Mouse (Mus musculus): ENCODE results near the gene Plvap.
"Not testable (repeated sequence)": the region's sequence is repeated elsewhere in the genome, so short reads cannot be mapped to it uniquely, and the experiment has no call there.

Gene Plvap

GRCm38 (mm10) chr8:71511644-71512043, at the start of gene Plvap:
Plvap (minus strand) TSS chr8:71511752.
- DNase-seq (ENCODE audit: low read depth), result no peak

GRCm38 (mm10) chr8:71560765-71561164, 49.2 kb upstream of the Plvap start:
- no peak for DNase-seq (ENCODE audit: low read depth)

- DNase-seq (ENCODE audit: low read depth), result no peak
Measured at GRCm38 (mm10) chr8:71560071-71560470, 48.5 kb upstream of the Plvap start.

GRCm38 (mm10) chr8:71558958-71559690, 47.6 kb upstream of the Plvap start:
- DNase-seq (ENCODE audit: low read depth), result no peak

GRCm38 (mm10) chr8:71558071-71558957, 46.8 kb upstream of the Plvap start, which contains the start of gene Tmem221:
Tmem221 (minus strand) TSS chr8:71558871.
- DNase-seq (ENCODE audit: low read depth), result no peak

GRCm38 (mm10) chr8:71554644-71555043, 43.1 kb upstream of the Plvap start:
- no peak for DNase-seq (ENCODE audit: low read depth)

GRCm38 (mm10) chr8:71554001-71554400, 42.4 kb upstream of the Plvap start:
- DNase-seq (ENCODE audit: low read depth), result no peak

- DNase-seq (ENCODE audit: low read depth), result no peak
Measured at GRCm38 (mm10) chr8:71552770-71553169, 41.2 kb upstream of the Plvap start.

GRCm38 (mm10) chr8:71550754-71551153, 39.2 kb upstream of the Plvap start:
- DNase-seq (ENCODE audit: low read depth), result no peak

- DNase-seq (ENCODE audit: low read depth), result no peak
Measured at GRCm38 (mm10) chr8:71547590-71547989, 36.0 kb upstream of the Plvap start.

GRCm38 (mm10) chr8:71545053-71545452, 33.5 kb upstream of the Plvap start:
- no peak for DNase-seq (ENCODE audit: low read depth)

GRCm38 (mm10) chr8:71543755-71544154, 32.2 kb upstream of the Plvap start:
- DNase-seq (ENCODE audit: low read depth), result no peak

GRCm38 (mm10) chr8:71542632-71543343, 31.2 kb upstream of the Plvap start, which contains the start of gene Mvb12a:
Mvb12a (plus strand) TSS chr8:71542922.
- peak; percentile 99 for DNase-seq (ENCODE audit: low read depth)

GRCm38 (mm10) chr8:71537028-71537867, 25.7 kb upstream of the Plvap start, which contains the start of gene Bst2:
Bst2 (minus strand) TSS chr8:71537456.
- DNase-seq (ENCODE audit: low read depth), result peak; percentile 74

GRCm38 (mm10) chr8:71535663-71536062, 24.1 kb upstream of the Plvap start:
- no peak for DNase-seq (ENCODE audit: low read depth)

- DNase-seq (ENCODE audit: low read depth), result no peak
Measured at GRCm38 (mm10) chr8:71534263-71534810, 22.8 kb upstream of the Plvap start.

GRCm38 (mm10) chr8:71530735-71531467, 19.3 kb upstream of the Plvap start:
- DNase-seq (ENCODE audit: low read depth), result not testable (repeated sequence)

- no peak for DNase-seq (ENCODE audit: low read depth)
Measured at GRCm38 (mm10) chr8:71528362-71529073, 17.0 kb upstream of the Plvap start.

GRCm38 (mm10) chr8:71527162-71527870, 15.8 kb upstream of the Plvap start:
- DNase-seq (ENCODE audit: low read depth), result no peak

Measured in fibroblast of lung, adult 2 months (primary cell).